Mouse (Mus musculus): ENCODE measurements at regions not wholly inside any gene's neighbourhood (a gene's known extent, or its start where the extent isn't known, plus 50 kb on each side); places are given as distances from the start of the nearest gene placed in this dataset.

DNA sequence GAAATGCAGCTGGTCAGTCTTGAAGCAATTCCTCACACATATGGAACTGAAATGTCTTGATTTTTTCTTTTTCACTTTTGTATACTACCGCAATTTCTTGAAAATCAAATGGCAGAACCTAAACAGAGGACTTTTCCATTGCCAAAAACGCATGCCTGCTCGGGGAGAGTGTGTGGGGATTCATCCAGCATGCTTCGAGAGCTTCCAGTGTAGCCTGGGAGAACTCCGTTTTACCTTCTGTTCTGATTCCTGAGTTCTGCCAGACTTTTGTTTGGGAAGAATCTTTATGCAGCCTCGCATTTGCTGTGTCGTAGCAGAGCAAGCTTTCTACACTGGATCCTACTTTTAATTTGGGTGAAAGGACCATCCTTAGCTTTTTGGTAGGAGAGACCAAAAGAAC is 461.4 kb downstream of the Lmo4 start:
- no peak for ATAC-seq (ENCODE audit: extremely low read depth, insufficient number of reproducible peaks, low FRiP score, poor library complexity, severe bottlenecking)

DNA sequence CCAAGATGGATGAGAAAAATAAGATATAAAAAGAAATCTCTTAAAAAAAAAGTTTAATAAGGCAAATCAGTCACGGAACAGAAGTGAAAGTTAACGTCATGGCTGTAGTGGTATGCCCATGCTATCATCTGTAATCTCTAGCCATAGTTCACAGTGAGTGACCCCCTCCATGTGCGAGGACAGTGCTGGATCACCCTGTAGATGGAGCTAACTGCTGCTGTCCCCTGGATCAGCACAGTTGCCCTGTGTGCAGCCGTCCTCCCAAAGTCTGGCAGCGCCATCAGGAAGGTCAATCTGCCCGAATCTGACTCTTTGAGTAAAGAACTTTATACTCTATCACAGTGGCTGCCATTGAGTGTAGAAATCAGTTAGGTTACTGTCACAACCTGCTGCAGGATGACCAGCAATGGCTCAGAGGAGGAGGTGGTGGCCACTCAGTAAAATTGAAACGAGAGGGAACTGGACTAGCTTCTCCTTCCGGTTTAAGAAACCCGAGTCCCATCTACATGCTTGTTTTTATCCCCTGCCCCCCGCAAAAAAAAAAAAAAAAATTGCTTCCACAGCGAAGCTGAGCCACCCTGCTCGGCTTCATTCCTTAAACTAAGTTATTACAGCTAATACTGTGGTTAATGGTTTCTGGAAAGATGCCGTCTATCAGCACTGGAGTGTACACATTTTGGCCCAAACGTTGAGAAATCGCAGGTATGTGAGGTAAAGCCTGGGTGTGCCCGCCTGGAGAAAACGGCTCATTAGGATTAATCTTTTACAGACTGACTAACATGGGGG is 462.0 kb downstream of the Lmo4 start:
- no peak for ATAC-seq (ENCODE audit: extremely low read depth, insufficient number of reproducible peaks, low FRiP score, poor library complexity, severe bottlenecking)

DNA sequence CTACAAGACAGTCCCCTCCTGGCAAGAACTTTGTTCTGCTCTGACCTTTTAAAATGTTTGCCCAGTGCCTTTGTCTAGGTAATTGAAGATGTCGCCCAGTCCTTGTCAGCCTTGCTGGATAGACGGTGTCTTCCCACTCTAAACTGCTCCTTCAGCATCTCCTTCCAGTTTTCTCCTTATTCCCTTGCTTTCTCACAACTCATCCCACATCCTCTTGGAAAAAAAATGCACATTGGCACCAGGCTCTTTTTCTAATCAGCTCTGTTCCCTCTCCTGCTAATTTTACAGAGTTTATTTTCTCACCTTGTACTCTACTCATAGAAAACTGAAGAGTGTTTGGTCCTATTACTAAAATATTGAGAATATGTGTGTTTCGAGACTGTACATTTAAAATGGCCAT is 466.3 kb downstream of the Lmo4 start:
- no peak for ATAC-seq (ENCODE audit: extremely low read depth, insufficient number of reproducible peaks, low FRiP score, poor library complexity, severe bottlenecking)

DNA sequence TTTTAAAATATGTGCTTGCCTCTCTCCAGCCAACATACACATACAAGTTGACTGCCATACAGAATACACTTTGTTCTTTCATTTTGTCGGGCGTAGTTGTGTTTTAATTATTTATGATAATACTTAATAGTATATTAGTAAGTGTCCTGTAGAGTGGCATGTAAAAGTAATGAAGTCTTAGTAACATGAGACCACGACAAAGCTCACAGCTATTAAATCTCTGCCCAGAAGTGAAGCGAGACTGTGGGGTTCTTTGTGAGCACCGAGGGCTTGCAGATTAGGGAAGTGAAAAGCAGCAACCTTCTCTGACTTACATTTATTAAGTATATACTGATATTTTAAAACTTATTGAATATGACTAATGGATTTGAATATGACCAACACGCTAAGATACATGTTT is 467.2 kb downstream of the Lmo4 start:
- ATAC-seq (ENCODE audit: extremely low read depth, insufficient number of reproducible peaks, low FRiP score, poor library complexity, severe bottlenecking) = 0 out of 2 replicates have a peak, but pooled peaks have one; percentile 23

DNA sequence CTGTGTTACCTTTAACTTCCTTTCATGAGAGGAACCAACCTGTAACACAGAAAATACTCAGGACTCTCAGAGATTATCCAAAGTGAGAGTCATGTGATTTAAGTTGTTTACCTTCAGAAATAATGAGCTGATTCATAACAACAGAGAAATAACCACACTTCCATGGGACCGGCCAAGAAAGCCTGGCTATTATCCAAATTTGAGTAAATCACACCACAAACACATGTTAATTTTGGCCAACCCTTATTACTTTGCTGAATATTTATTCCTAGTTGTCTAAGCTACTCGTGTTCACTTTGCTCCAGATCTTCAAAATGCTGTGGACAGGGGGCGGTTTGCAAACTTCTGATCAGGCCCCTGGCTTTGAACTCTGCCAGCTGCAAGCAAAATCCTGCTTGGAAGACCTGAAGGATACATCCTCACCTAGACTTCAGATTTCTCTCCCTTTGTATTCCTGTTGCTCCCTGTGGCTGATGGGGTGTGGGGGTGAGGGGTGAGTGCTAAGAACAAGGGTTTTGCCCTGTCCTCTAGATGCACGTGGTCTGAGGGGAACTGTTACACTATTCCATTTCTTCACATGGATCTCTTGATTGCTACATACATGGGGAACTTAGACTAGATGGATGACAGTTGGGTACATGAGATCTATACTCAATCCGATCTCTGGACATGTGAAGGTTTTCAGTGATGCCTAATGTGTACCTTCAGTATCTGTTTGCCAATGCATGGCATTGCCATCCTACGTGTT is 468.2 kb downstream of the Lmo4 start:
- ATAC-seq (ENCODE audit: extremely low read depth, insufficient number of reproducible peaks, low FRiP score, poor library complexity, severe bottlenecking) = no peak

DNA sequence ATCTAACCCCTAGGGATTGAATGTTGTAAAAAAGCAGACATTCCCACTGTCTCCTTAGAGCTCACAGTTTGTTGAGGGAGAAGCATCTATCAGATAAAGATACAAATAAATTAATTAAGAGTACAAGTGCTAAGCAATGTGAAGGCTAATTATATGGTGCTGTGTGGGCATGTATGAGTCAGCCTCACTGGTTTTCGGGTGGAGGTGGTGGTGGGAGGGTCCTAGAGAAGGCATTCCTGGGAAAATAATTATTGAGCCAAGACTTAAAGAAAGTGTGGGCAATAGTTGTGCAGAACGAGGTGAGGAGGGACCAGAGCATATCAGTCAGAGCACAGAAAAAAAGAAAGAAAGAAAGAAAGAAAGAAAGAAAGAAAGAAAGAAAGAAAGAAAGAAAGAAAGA is 470.2 kb downstream of the Lmo4 start:
- no peak for ATAC-seq (ENCODE audit: extremely low read depth, insufficient number of reproducible peaks, low FRiP score, poor library complexity, severe bottlenecking)

DNA sequence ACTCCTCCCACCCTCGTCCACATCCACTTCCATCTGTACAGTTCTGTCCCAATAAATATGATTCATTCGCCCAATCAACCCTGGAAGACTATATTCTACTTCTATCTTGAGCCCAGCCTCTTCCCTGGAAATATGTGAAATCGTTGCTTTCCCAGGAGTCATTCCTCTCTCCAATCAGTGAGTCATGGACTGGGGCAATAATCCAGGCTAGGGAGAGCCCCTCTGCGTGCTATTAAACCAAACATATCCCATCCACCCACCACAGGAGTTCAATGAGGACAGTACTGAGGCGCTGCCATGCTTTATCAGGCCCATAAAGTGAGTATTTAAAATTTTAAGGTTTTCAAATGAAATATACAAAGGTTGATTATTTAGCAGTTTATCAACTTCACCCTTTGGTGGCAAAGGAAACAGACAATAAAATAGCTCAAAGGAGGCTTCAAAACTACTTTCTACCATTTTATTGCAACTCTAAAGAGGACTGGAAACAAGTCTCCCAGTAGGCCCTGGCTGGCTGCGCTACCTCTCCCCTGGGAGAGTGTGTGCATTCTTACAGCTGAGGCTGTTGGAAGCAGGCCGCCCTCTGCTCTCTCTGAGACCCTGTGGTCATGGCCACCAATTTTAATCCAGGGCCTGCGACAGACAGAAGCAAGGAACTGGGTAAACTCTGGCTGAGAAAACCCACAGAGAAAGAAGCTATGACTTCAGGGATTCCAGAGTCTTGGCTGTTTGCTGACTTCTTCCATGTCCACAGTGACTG is 471.9 kb downstream of the Lmo4 start:
- ATAC-seq (ENCODE audit: extremely low read depth, insufficient number of reproducible peaks, low FRiP score, poor library complexity, severe bottlenecking) = no peak

DNA sequence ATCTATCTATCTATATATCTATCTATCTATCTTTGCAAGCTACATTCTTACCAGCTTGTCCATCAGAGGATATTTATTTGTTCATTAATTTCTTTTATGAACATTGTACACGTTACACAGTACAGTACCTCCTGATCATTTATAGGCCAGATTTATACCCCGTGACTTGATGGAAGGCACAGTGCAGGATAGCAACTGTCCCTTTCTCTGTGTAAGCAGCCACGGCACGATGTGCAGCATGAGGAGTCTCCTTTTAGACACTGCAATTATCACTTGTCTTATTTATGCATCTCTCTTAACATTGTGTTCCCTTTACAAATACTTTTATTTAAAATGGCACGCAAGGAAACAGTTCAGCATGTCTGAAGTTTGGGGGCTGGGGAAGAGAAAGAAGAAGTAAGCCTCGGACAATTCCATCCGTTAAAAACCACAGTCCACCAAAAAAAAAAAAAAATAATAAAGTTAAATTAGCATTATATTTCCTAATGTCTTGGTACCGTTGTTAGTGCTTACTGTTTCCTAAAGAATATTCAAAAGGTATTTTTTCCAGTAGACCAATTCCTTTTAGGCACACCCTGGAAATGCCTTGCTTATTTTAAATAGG is 475.4 kb downstream of the Lmo4 start:
- ATAC-seq (ENCODE audit: extremely low read depth, insufficient number of reproducible peaks, low FRiP score, poor library complexity, severe bottlenecking) = no peak

DNA sequence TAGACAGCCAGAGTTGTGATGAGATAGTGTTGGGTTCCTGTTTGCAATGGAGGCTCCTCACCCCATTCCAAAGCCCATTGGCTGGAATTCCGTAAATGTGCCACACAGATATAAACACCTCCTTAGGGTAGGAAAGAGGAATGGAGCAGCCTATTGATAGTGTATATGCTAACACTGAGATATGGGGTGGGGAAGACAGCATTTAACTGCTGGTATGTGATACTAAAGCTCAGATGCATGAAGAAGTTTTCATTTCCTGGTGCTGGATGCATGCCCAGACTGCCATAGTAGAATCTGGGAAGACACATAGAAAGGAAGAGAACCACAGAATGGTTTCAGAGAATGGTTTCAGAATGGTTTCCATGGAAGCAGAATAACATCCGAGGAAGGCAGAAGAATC is 482.4 kb downstream of the Lmo4 start:
- ATAC-seq (ENCODE audit: extremely low read depth, insufficient number of reproducible peaks, low FRiP score, poor library complexity, severe bottlenecking) = no peak

DNA sequence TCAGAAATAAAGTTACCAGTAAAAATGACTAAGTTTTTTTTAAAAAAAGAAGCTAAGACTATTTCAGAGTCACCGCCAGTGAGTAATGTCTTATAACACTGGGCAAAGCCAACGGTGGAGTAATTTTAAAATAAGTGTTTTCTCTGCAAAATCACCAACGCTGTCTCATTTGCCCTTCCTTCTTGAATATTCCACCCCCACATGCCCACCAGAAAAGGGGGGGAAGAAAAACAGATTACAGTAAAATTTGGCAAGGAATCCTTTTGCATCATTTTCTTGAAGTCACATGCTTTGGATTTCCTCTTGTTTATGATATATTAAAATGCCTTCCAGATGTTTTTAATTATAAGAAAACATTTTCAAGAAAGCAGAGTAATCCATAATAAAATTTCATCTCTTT is 482.9 kb downstream of the Lmo4 start:
- no peak for ATAC-seq (ENCODE audit: extremely low read depth, insufficient number of reproducible peaks, low FRiP score, poor library complexity, severe bottlenecking)

DNA sequence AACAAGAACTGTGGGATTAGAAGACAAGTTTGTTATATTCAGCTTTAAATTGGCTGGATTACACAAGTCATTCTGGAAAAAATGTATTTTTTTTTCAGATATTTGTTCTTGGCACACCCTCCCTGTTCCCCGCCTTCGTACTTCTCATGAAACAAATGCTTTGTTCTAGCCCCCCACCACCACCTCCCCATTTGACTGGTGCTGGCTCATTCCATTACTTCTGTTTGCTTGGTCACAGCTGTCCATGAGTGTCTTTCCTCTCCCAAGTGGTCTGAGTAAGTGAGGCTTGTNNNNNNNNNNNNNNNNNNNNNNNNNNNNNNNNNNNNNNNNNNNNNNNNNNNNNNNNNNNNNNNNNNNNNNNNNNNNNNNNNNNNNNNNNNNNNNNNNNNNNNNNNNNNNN is 491.8 kb downstream of the Lmo4 start:
- no peak for ATAC-seq (ENCODE audit: extremely low read depth, insufficient number of reproducible peaks, low FRiP score, poor library complexity, severe bottlenecking)

DNA sequence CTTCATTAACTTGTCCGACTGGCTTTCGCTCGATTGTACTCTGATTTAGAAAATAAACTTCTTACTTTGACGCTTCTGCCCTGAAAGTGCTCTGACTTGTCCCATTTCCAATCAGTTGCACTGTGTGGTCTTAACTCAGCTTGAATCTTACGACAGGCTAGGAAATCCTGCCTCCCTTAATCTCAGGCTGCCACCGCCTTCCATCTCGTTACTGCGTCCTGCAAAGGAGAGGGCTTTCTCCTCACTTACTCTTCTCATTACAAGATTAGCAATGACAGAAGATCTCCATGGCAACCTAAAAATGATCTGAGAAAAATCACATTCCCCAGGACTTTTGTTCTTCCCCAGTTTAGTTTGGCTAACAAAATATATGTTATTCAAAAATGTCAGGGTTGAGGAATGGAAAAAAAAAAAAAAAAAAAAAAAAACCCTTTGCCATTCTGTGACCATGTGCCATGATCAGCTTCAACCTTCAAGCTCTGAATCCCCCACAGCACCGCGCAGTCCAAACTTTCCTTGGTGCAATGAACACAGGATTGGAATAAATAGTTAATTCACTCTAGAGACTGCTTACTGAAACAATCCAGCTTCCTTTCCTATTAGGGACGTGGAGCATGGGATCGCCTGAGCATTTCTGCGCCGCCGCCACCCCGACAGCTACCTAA is 494.1 kb downstream of the Lmo4 start:
- no peak for ATAC-seq (ENCODE audit: extremely low read depth, insufficient number of reproducible peaks, low FRiP score, poor library complexity, severe bottlenecking)

DNA sequence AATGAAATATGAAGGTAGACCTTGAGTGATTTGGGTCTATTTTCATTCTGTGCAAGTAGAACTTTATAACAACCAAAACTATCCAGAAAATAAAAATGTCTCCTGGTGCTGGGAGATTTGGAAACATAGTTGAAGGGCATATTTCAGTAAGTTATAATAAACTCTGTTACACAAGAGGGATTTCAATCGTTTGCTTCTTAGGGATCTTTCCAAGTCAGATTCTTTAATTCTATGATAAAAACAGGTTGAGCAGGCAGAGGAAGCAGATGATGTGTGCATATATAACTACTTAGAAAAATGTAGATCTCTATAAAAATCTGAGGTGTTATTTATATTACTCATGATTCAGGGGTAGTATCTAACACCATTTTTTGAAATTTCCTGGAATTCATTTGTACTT is 498.3 kb downstream of the Lmo4 start:
- no peak for ATAC-seq (ENCODE audit: extremely low read depth, insufficient number of reproducible peaks, low FRiP score, poor library complexity, severe bottlenecking)

DNA sequence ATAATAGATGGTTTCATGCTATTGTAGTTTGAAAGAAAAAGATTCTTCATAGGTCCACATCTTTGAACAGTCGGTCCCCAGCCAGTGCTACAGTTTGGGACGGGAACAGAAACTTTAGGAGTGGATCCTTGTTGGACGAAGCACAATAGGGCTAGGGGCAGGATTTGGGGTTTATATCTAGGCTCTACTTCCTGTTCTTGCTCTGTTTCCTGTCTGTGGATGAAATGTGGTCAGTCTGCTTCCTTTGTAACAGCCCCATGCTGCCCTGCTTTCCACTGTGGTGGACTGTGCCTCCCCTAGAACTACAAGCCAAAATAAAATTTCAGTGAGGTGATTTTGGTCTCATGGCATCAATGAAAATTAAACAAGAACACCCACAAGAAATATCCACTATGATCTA is 510.2 kb downstream of the Lmo4 start:
- no peak for ATAC-seq (ENCODE audit: extremely low read depth, insufficient number of reproducible peaks, low FRiP score, poor library complexity, severe bottlenecking)

DNA sequence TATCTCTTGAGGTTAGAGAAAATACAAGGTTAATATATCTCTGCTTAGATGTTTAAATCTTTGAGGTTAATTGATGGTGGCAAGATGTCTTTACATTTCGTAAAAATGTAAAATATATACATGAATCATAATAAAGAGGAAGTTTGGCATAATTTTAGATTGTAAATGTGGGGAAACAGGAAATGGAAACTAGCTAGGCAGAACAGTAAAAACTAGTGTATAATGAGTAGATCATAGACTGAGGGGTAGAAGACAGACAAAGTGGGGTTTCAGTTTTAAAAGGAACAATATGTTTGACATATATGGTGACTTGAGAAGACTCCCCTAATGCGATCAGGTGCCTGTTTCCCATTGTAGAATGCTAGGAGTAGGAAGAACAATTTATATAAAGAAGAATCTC is 519.3 kb downstream of the Lmo4 start:
- ATAC-seq (ENCODE audit: extremely low read depth, insufficient number of reproducible peaks, low FRiP score, poor library complexity, severe bottlenecking) = peak; percentile 53

DNA sequence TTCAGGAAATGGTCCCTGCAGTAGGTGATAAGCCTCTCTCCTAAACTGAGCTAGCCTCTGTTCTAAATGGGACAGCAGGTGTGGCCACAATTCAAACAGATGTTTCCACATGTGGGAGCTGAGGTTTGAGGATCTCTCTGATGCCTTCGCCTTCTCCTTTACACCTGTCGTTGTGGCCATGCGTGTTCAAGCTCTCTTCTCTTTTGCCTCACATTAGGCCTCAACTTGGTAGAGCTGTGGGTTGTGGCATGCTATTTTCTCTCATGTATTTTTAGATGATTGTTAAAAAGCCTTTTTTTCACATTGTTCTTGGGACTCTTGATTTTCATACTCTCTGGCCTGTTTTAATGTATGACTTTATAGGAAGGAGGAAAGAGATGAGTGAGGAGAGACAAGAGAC is 526.8 kb downstream of the Lmo4 start:
- no peak for ATAC-seq (ENCODE audit: extremely low read depth, insufficient number of reproducible peaks, low FRiP score, poor library complexity, severe bottlenecking)

DNA sequence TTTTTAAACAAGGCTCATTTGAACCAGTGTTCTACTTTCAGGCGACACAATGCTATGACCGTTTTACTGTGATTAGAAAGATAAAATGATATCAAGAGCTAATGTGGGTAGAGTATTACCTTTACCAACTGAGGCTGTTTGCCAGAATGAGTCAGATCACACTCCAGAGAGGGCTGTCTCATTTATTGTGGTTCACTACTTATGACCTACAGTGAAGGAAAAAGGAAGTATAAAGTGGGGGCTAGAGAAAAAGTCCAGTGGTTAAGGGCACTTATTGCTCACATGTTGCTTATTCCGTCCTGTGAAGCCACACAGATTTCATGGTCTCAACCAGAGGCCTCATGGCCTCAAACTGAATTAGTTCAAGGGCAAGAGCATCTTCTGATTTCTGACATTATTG is 530.2 kb downstream of the Lmo4 start:
- no peak for ATAC-seq (ENCODE audit: extremely low read depth, insufficient number of reproducible peaks, low FRiP score, poor library complexity, severe bottlenecking)

DNA sequence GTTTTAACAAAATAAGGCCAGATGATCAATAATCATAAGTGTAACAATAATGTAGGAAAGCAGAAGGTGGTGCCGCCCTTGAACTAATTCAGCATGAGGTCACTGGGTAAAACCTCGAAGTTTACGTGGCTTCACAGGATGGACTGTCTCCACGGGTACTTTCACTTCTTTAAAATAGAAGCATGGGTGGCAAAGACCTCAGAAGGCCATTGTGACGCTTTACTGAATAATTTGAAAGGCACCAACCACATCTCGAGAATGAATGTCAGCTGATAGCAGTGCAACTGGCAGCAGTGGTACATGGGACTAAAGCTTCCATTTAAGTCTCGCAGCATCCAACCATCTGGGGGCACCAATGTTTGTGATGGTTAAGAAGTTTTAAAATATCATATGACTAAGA is 530.6 kb downstream of the Lmo4 start:
- ATAC-seq (ENCODE audit: extremely low read depth, insufficient number of reproducible peaks, low FRiP score, poor library complexity, severe bottlenecking) = peak; percentile 99

DNA sequence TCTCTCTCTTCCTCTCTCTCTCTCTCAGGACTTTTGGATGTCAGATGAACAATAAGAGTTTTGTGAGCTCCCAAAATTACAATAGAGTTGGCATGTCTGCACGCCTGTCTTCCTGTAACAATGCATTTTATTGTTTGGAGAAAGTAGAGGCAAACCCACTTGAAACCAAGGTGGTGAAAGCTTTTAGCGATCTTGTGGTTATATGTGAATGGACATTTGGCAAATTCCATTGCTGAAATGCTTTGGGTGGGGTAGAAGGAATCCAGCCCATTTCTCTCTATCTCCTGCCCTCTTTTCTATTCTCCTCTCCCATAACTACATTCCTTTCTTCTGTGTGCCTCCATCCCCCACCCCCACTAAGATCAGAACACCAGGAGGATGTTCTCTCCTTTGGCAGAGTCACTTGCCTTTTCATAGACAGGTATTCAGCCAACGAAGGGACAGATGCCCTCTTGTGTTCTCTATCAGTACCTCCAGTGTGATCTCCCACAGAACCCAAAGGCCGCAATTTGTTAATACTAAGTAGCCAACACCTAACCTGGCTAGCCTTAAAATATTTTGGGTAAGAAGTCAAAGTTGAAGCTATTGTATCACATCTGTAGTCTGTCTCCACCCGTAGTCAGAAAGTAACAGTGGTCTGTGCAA is 542.9 kb downstream of the Lmo4 start:
- no peak for ATAC-seq (ENCODE audit: extremely low read depth, insufficient number of reproducible peaks, low FRiP score, poor library complexity, severe bottlenecking)
